Mouse (Mus musculus) kidney, postnatal 14 days (tissue): ENCODE results near the gene Disp1.

Experiments
- DNase-seq: peaks from one replicate; pipeline ENCODE4 v3.0.0; 2022; ENCODE audit warnings: mixed read lengths

The Disp1 gene

GRCm38 (mm10) chr1:183160188-183160587 lies 61.1 kb downstream of the Disp1 start:
- DNase-seq: no peak

- DNase-seq: no peak
Measured at GRCm38 (mm10) chr1:183159183-183159582, 62.1 kb downstream of the Disp1 start.

GRCm38 (mm10) chr1:183155600-183155999 lies 65.7 kb downstream of the Disp1 start:
- DNase-seq: no peak

DNA sequence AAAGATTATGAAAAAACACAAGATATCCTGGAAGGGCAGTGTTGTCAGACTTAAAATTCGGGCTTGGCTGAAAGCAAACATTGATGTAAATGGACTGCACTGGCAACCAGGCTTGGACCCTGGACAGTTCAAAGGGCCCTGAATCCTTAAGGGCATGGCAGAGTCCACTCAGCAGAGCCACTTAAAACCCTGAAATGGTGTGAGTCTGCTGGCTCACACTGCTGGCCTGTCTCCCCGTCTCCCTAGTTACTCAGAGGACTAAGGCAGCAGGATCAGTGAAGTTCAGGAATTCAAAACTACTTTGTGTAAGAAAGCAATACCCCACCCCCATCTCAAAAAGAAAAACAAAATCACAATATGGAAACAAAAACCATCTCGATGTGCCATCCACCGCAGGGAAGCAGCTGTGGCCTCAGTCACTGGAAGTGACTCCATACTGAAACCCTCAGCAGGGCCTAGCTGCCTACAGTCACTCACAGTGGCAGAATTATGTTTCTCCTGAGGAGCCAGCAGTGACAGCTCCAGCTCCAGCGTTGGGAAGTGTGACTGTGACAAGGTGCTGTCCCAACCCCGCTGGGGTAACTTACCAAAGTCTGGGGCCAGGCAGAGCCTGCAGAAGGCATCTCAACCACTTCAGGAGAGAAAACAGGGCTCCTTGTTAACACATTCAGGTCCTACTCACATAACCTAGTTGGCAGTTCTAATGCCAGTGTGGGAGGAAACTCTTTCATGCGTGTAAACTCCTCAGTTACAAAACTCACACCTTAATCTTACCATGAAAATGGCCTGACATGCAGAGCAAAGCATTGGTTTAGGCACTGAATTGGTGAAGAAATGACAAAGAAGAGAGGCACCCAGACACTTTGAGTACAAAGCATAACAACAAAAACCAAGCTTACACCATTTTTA lies 66.8 kb downstream of the Disp1 start:
- DNase-seq: peak; percentile 36

- no peak for DNase-seq
Measured at GRCm38 (mm10) chr1:183153354-183153753, 68.0 kb downstream of the Disp1 start.

- DNase-seq: no peak
Measured at GRCm38 (mm10) chr1:183151510-183152319, 69.6 kb downstream of the Disp1 start.

DNA sequence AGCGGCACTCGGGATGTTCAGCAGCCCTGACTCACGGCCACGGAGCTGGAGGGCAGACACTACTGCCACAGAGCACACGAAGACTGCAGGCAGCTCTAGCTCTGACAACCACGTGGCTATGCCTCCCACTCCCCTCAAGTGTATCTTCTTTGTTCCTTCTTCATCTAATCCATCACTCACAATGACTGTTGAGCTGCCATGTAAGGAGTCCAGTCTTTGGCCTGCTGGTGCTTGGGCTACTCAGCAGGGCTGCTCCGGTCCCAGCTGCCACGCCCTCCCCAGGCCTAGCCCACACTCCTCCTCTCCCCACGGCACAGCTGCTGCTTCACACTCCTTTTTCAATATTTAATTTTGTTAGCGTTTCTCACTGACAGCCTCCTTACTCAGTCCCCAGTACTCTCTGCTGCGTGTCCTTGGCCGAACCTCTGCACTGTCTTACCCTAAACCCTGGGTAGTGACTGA lies 70.9 kb downstream of the Disp1 start:
- no peak for DNase-seq

- DNase-seq: no peak
Measured at GRCm38 (mm10) chr1:183149571-183150105, 71.7 kb downstream of the Disp1 start.

DNA sequence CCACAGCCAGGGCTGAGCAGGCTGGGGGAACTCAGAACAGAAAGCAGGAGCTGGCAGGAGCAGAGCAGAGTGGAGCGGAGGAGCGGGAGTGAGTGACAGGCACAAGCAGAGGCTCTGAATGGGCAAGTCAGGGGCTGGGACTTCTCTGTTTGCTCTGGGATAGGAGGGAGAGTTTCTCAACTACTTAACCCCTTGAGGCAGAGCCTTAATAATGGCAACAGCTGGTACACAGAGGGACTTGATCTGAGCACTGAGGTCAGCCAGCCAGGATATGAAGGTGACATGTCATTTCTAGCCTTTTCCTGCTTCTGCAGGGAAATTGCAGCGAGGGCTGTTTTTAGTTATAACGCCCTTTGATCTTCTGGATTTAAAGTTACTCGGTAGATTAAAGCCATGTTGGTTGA lies 73.9 kb downstream of the Disp1 start:
- DNase-seq: peak; percentile 68

DNA sequence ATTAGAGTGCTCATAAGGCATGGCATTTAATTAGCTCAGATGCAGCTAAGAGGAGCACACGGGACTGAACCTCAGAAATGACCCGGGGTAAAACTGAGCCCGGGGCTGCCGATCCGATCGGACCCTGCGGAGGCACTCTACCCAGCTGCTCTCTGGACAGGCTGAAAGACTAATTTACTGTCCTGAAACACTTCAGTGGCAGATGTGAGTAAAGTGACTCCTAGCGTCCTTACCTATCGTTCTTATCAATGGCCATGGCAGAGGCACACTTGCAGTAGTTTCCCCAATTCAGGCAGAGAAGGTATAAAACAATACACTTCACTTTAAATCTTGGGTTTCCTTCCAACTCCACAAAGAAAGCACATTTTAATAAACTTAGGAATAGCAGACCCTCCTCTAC lies 74.5 kb downstream of the Disp1 start:
- DNase-seq: no peak

DNA sequence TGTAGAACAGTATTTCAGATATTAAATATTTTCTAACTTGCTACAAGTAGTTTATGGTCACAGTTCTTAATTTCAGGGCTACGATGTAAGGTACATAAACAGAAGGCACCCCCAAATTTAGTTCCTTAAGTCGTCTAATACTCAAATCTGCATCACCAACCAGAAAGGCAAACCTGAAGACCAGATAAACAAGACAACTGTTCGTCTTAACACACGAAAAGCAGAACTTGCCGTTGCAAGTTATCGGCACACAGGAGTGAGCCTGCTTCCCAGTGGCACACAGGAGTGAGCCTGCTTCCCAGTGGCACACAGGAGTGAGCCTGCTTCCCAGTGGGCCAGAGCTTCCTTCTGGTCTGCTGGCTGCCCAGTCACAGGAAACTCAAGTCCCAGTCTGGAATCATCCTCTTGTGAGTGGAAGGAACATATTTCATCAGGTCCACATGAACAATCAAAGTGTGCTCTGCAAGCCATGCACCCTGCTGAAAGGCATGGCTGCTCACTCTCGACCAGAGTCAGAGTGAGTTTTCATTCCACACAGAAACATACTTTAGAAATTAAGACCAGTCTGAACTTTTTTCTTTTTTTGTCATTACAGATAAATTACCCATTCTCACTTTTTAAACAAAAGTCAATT lies 75.1 kb downstream of the Disp1 start:
- DNase-seq: peak; percentile 14

DNA sequence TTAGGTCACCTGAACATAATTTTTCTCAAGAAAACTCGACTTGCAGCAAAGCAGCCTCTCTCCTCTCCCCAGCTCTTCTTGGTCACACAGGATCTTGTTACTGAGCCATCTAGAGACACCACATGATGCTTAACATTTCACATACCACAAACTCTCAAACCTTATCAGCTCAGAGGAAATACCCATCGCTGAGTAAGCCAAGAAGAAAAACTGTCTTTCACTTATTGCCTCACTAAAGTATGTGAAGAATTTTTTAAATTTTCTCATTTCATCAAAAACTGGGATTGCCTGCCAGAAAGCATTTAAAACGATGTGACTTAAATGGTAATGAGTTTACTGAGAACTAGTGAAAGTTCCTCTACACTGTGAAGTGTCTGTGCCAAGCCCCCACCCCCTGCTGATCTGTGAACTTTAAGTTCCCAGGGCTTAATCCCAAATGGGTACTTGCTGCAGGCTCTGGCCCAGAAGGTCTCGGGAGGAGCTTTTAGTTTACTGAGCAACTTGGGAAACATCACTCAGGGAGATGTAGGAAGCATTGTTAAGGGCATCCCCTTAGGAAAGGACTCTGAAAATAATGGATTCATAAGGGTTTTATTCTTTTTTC lies 76.6 kb downstream of the Disp1 start:
- no peak for DNase-seq

DNA sequence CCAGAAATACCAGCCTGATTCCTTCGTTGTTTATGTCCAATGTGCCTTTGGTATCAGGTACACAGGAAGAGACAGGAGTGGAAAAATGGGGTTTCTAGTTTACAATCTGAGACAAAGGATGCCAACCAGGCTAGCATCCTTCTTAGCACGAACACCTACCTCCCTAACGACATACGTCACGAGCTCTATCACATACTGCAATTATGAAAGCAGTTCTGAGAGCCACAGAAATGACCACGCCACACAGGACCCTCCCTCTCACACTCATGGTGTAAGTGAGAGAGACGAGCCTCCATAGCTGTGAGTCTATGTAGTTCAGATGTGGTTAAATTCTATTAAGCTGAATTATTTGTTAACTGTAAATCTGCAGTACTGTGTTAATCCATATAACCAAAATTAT lies 78.1 kb downstream of the Disp1 start:
- DNase-seq: no peak

DNA sequence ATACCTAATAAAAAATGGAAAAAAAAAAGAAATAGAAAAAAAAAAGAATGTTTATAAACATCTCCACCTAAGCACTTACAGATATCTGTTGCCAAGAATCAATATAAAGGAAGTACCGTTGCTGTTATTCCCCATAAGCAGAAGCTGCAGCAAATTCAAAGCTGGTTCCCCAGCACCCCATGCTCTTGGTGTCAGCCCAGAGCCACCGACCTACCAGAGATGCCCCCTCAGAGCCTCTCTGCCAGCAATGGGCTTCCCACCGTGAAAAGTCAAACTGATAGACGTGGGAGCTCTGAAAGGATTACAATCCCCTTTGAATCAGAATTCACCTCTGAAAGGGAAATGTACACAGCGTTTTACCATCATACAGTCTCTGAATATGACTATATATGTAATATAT lies 78.8 kb downstream of the Disp1 start:
- DNase-seq: no peak

GRCm38 (mm10) chr1:183141329-183141728 lies 80.0 kb downstream of the Disp1 start:
- DNase-seq: no peak

GRCm38 (mm10) chr1:183140511-183141268 lies 80.6 kb downstream of the Disp1 start:
- DNase-seq: no peak

- no peak for DNase-seq
Measured at GRCm38 (mm10) chr1:183138088-183138487, 83.2 kb downstream of the Disp1 start.

GRCm38 (mm10) chr1:183134427-183134826 lies 86.9 kb downstream of the Disp1 start:
- DNase-seq: no peak

- no peak for DNase-seq
Measured at GRCm38 (mm10) chr1:183133440-183133839, 87.9 kb downstream of the Disp1 start.

- no peak for DNase-seq
Measured at GRCm38 (mm10) chr1:183127246-183127645, 94.1 kb downstream of the Disp1 start.

GRCm38 (mm10) chr1:183123725-183124124 lies 97.6 kb downstream of the Disp1 start:
- no peak for DNase-seq
